16 mouse cellular contexts compared by ENCODE assay signal in the genomic region with DNA sequence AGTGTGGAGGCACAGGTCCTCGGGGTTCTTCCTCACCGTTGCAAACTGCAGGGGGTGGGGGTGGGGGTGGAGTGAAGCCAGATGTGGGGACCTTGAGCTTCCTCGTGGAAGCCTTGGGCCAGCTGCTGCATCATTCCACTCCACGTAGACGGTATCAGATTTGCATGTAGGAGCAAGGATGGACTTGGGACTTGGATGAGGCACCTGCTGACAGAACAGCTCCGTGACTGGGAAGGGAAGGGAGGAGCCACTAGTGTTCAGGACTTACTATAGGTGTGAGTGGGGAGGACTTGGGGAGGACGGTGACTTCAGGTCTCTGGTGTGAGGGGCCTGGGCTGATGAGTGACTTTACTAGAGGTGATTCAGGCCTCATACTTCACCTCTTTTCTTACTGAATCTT. TPM values are rescaled to one million over a fixed set of nuclear protein-coding genes. Genes with fewer than 3 reads are reported as not detected.
DNase-seq lines count a peak whose midpoint lies in the region; ATAC-seq and TF ChIP-seq lines count a peak whose summit lies in the region.
"Had no signal": no experiment of that assay in that cellular context is flagged by ENCODE, and none has a peak within 500 bp of the region (broad histone marks: within the 10 kb centered on the region; RNA-seq: fewer than 3 reads in every experiment).

No protein-coding gene starts in this region.

- no peak overlapping the region for H3K4me3 ChIP-seq in heart, embryonic 10.5 days
- H3K4me3 ChIP-seq in lung, embryonic 14.5 days (ENCODE audit: low read depth, low read length) = no peak overlapping the region
- H3K4me3 ChIP-seq in lung, postnatal 0 days (ENCODE audit: low read depth, low read length) = no peak overlapping the region
- no peak overlapping the region for H3K4me3 ChIP-seq in intestine, embryonic 14.5 days (ENCODE audit: low read depth, low read length)
- no peak overlapping the region for H3K4me3 ChIP-seq in stomach, embryonic 16.5 days (replicated peaks; ENCODE audit: low read length)
- no peak overlapping the region for H3K4me3 ChIP-seq in hindbrain, embryonic 14.5 days (replicated peaks; ENCODE audit: low read length)
- H3K4me3 ChIP-seq: hindbrain, embryonic 13.5 days; midbrain, embryonic 13.5 days; neural tube, embryonic 13.5 days had no signal

- 25% methylated on average over 7 of the region's 7 CpGs for WGBS in heart, embryonic 10.5 days
- 30% methylated on average over 7 of the region's 7 CpGs for WGBS in lung, embryonic 14.5 days
- 40% methylated on average over 7 of the region's 7 CpGs for WGBS in lung, postnatal 0 days
- 21% methylated on average over 7 of the region's 7 CpGs for WGBS in intestine, embryonic 14.5 days
- 26% methylated on average over 7 of the region's 7 CpGs for WGBS in stomach, embryonic 16.5 days
- WGBS in hindbrain, embryonic 14.5 days = 28% methylated on average over 7 of the region's 7 CpGs

- no peak for TF ChIP-seq CTCF in lung, embryonic 14.5 days (IDR thresholded peaks at IDR 0.05; ENCODE audit: low read depth)
- TF ChIP-seq CTCF in lung, postnatal 0 days (IDR thresholded peaks at IDR 0.05) = no peak

- peaks cover 36% of the 10 kb centered on the region for H3K4me1 ChIP-seq in heart, embryonic 10.5 days
- H3K4me1 ChIP-seq in lung, embryonic 14.5 days (ENCODE audit: insufficient read depth) = peaks cover 27% of the 10 kb centered on the region
- H3K4me1 ChIP-seq in lung, postnatal 0 days (ENCODE audit: insufficient read depth, low read depth, low read length) = peaks cover 10% of the 10 kb centered on the region; the same call in 1 of the 2 replicates
- H3K4me1 ChIP-seq in intestine, embryonic 14.5 days (replicated peaks; ENCODE audit: control insufficient read depth, insufficient read depth, low read length) = peaks cover 41% of the 10 kb centered on the region
- peaks cover 48% of the 10 kb centered on the region for H3K4me1 ChIP-seq in stomach, embryonic 16.5 days (ENCODE audit: control insufficient read depth, insufficient read depth, low read length)
- peaks cover 5% of the 10 kb centered on the region; the same call in 1 of the 2 replicates for H3K4me1 ChIP-seq in hindbrain, embryonic 14.5 days (replicated peaks; ENCODE audit: control insufficient read depth, insufficient read depth, low read length)

- peak overlapping the region; percentile 91 for H3K27ac ChIP-seq in heart, embryonic 10.5 days
- H3K27ac ChIP-seq in lung, embryonic 14.5 days (ENCODE audit: low read depth) = peak overlapping the region; percentile 84
- no peak overlapping the region for H3K27ac ChIP-seq in lung, postnatal 0 days (ENCODE audit: low read length)
- peak overlapping the region; percentile 87 for H3K27ac ChIP-seq in intestine, embryonic 14.5 days (ENCODE audit: low read depth)
- peak overlapping the region; percentile 91 for H3K27ac ChIP-seq in stomach, embryonic 16.5 days (ENCODE audit: low read length)
- H3K27ac ChIP-seq in hindbrain, embryonic 14.5 days = no peak overlapping the region
- H3K27ac ChIP-seq: hindbrain, embryonic 13.5 days; midbrain, embryonic 13.5 days; neural tube, embryonic 13.5 days had no signal

- no peak for ATAC-seq in lung, embryonic 14.5 days (ENCODE audit: insufficient read depth)
- no peak for ATAC-seq in lung, postnatal 0 days
- ATAC-seq in intestine, embryonic 14.5 days (replicated peaks; ENCODE audit: low FRiP score, low TSS enrichment, low read depth) = 0 out of 2 replicates have a peak, but pooled peaks have one; percentile 21
- ATAC-seq in stomach, embryonic 16.5 days (ENCODE audit: insufficient read depth, low FRiP score) = no peak
- ATAC-seq in hindbrain, embryonic 14.5 days (ENCODE audit: low FRiP score) = no peak

- H3K36me3 ChIP-seq in heart, embryonic 10.5 days = no peaks in the 10 kb centered on the region
- H3K36me3 ChIP-seq in lung, embryonic 14.5 days (ENCODE audit: insufficient read depth) = no peaks in the 10 kb centered on the region
- no peaks in the 10 kb centered on the region for H3K36me3 ChIP-seq in lung, postnatal 0 days (ENCODE audit: insufficient read depth, low read length)
- no peaks in the 10 kb centered on the region for H3K36me3 ChIP-seq in intestine, embryonic 14.5 days (ENCODE audit: control insufficient read depth, insufficient read depth, low read length)
- H3K36me3 ChIP-seq in stomach, embryonic 16.5 days (ENCODE audit: control insufficient read depth, insufficient read depth, low read length) = no peaks in the 10 kb centered on the region
- no peaks in the 10 kb centered on the region for H3K36me3 ChIP-seq in hindbrain, embryonic 14.5 days (replicated peaks; ENCODE audit: control insufficient read depth, insufficient read depth)
- H3K36me3 ChIP-seq: hindbrain, embryonic 13.5 days; midbrain, embryonic 13.5 days; neural tube, embryonic 13.5 days had no signal

- H3K9ac ChIP-seq in lung, embryonic 14.5 days = no peak overlapping the region
- H3K9ac ChIP-seq in lung, postnatal 0 days (replicated peaks; ENCODE audit: low read depth) = no peak overlapping the region
- no peak overlapping the region for H3K9ac ChIP-seq in intestine, embryonic 14.5 days (ENCODE audit: low read length)
- peak overlapping the region; percentile 55; the same call in 1 of the 2 replicates for H3K9ac ChIP-seq in stomach, embryonic 16.5 days (ENCODE audit: low read length)
- no peak overlapping the region for H3K9ac ChIP-seq in hindbrain, embryonic 14.5 days
- H3K9ac ChIP-seq: hindbrain, embryonic 13.5 days; midbrain, embryonic 13.5 days; neural tube, embryonic 13.5 days had no signal

- DNase-seq in heart, embryonic 10.5 days (ENCODE audit: low spot score) = no peak
- no peak for DNase-seq in heart, adult 9 months (ENCODE audit: low spot score in 2 of 2)
- no peak for DNase-seq in lung, embryonic 14.5 days
- no peak for DNase-seq in lung, postnatal 0 days (ENCODE audit: low spot score)
- no peak for DNase-seq in intestine, embryonic 14.5 days (ENCODE audit: low spot score)
- DNase-seq in hindbrain, embryonic 14.5 days (ENCODE audit: low spot score) = no peak
- no peak for DNase-seq in testis, postnatal 14 days (ENCODE audit: low spot score)
- DNase-seq: adrenal gland, adult 8-10 months; B cell, adult 2 months; cerebellum, adult 11 months; lung, adult 18-20 months; right cerebral cortex, postnatal 14 days had no signal

- no peak for TF ChIP-seq EP300 in lung, postnatal 0 days (IDR thresholded peaks at IDR 0.05)

- H3K4me2 ChIP-seq in lung, embryonic 14.5 days = no peak overlapping the region
- no peak overlapping the region for H3K4me2 ChIP-seq in lung, postnatal 0 days (replicated peaks; ENCODE audit: low read depth, low read length)
- no peak overlapping the region for H3K4me2 ChIP-seq in intestine, embryonic 14.5 days (ENCODE audit: low read length)
- no peak overlapping the region for H3K4me2 ChIP-seq in stomach, embryonic 16.5 days (ENCODE audit: low read depth, low read length)
- H3K4me2 ChIP-seq in hindbrain, embryonic 14.5 days (replicated peaks) = no peak overlapping the region
- H3K4me2 ChIP-seq: hindbrain, embryonic 13.5 days; neural tube, embryonic 13.5 days had no signal

- H3K9me3 ChIP-seq in heart, embryonic 10.5 days = no peaks in the 10 kb centered on the region
- no peaks in the 10 kb centered on the region for H3K9me3 ChIP-seq in lung, embryonic 14.5 days (ENCODE audit: low read depth, low read length)
- no peaks in the 10 kb centered on the region for H3K9me3 ChIP-seq in lung, postnatal 0 days (ENCODE audit: low read length)
- H3K9me3 ChIP-seq in intestine, embryonic 14.5 days (ENCODE audit: control insufficient read depth, low read length) = no peaks in the 10 kb centered on the region
- no peaks in the 10 kb centered on the region for H3K9me3 ChIP-seq in stomach, embryonic 16.5 days (replicated peaks; ENCODE audit: control insufficient read depth, low read length)
- no peaks in the 10 kb centered on the region for H3K9me3 ChIP-seq in hindbrain, embryonic 14.5 days (ENCODE audit: control insufficient read depth, low read length)
- H3K9me3 ChIP-seq: hindbrain, embryonic 13.5 days; midbrain, embryonic 13.5 days; neural tube, embryonic 13.5 days had no signal

- H3K27me3 ChIP-seq in heart, embryonic 10.5 days (ENCODE audit: insufficient read depth, poor library complexity, severe bottlenecking) = no peaks in the 10 kb centered on the region
- no peaks in the 10 kb centered on the region for H3K27me3 ChIP-seq in lung, embryonic 14.5 days (ENCODE audit: insufficient read depth, low read length)
- no peaks in the 10 kb centered on the region for H3K27me3 ChIP-seq in lung, postnatal 0 days (replicated peaks; ENCODE audit: insufficient read depth, low read length)
- no peaks in the 10 kb centered on the region for H3K27me3 ChIP-seq in intestine, embryonic 14.5 days (replicated peaks; ENCODE audit: control insufficient read depth, insufficient read depth, low read length)
- no peaks in the 10 kb centered on the region for H3K27me3 ChIP-seq in stomach, embryonic 16.5 days (ENCODE audit: control insufficient read depth, insufficient read depth, low read length)
- H3K27me3 ChIP-seq in hindbrain, embryonic 14.5 days (ENCODE audit: control insufficient read depth, insufficient read depth, low read length) = peaks cover 24% of the 10 kb centered on the region

RNA-seq across cellular contexts. Expression of a gene that starts 5.5 kb away (rescaled TPM):
- 37.8 and 46.2 TPM in 2 replicates for polyA plus RNA-seq in heart, embryonic 10.5 days (2016; fragmentation: Nextera tagmentation; extraction: Ambion mirVana)
- polyA plus RNA-seq in lung, embryonic 14.5 days (2014; fragmentation: Nextera tagmentation; extraction: Ambion mirVana) = 112 and 113 TPM in 2 replicates
- 63.9 and 67.9 TPM in 2 replicates for polyA plus RNA-seq in lung, postnatal 0 days (2015; fragmentation: Nextera tagmentation; extraction: Ambion mirVana)
- 99.2 and 101 TPM in 2 replicates for polyA plus RNA-seq in intestine, embryonic 14.5 days (2014; fragmentation: Nextera tagmentation; extraction: Ambion mirVana)
- polyA plus RNA-seq in stomach, embryonic 16.5 days (2015; fragmentation: Nextera tagmentation; extraction: Ambion mirVana) = 49.4 and 53.4 TPM in 2 replicates
- 22.9 and 25.0 TPM in 2 replicates for polyA plus RNA-seq in hindbrain, embryonic 14.5 days (2014; fragmentation: Nextera tagmentation; extraction: Ambion mirVana)

RNA-seq across cellular contexts. Expression of a gene that starts 27.5 kb away (rescaled TPM):
- 0.07 TPM in 1 of 2 replicates, not detected in the other for polyA plus RNA-seq in heart, embryonic 10.5 days (2016; fragmentation: Nextera tagmentation; extraction: Ambion mirVana)
- 0.13 and 0.30 TPM in 2 replicates for polyA plus RNA-seq in lung, embryonic 14.5 days (2014; fragmentation: Nextera tagmentation; extraction: Ambion mirVana)
- polyA plus RNA-seq in lung, postnatal 0 days (2015; fragmentation: Nextera tagmentation; extraction: Ambion mirVana) = 0.13 and 0.15 TPM in 2 replicates
- polyA plus RNA-seq in intestine, embryonic 14.5 days (2014; fragmentation: Nextera tagmentation; extraction: Ambion mirVana) = 0.22 TPM in 2 replicates
- 1.0 and 1.9 TPM in 2 replicates for polyA plus RNA-seq in stomach, embryonic 16.5 days (2015; fragmentation: Nextera tagmentation; extraction: Ambion mirVana)
- 0.60 and 2.5 TPM in 2 replicates for polyA plus RNA-seq in hindbrain, embryonic 14.5 days (2014; fragmentation: Nextera tagmentation; extraction: Ambion mirVana)

RNA-seq across cellular contexts. Expression of a gene that starts 57.7 kb away (rescaled TPM):
- 114 TPM in 2 replicates for polyA plus RNA-seq in heart, embryonic 10.5 days (2016; fragmentation: Nextera tagmentation; extraction: Ambion mirVana)
- 76.8 and 77.3 TPM in 2 replicates for polyA plus RNA-seq in lung, embryonic 14.5 days (2014; fragmentation: Nextera tagmentation; extraction: Ambion mirVana)
- polyA plus RNA-seq in lung, postnatal 0 days (2015; fragmentation: Nextera tagmentation; extraction: Ambion mirVana) = 39.1 and 42.3 TPM in 2 replicates
- polyA plus RNA-seq in intestine, embryonic 14.5 days (2014; fragmentation: Nextera tagmentation; extraction: Ambion mirVana) = 86.1 and 86.3 TPM in 2 replicates
- polyA plus RNA-seq in stomach, embryonic 16.5 days (2015; fragmentation: Nextera tagmentation; extraction: Ambion mirVana) = 80.4 and 80.6 TPM in 2 replicates
- polyA plus RNA-seq in hindbrain, embryonic 14.5 days (2014; fragmentation: Nextera tagmentation; extraction: Ambion mirVana) = 59.1 and 65.0 TPM in 2 replicates

Comparison
In these comparisons a context has a peak if more than half of its experiments do, and no peak if none do; other contexts are left out.
1. H3K27ac ChIP-seq: peak in heart, embryonic 10.5 days (single experiment), lung, embryonic 14.5 days (single experiment), intestine, embryonic 14.5 days (single experiment) and stomach, embryonic 16.5 days (single experiment); none in lung, postnatal 0 days (single experiment) and hindbrain, embryonic 14.5 days (single experiment).